Mouse (Mus musculus) brain, embryonic 14.5 days (tissue): ENCODE results near the gene Olfr13.

Source experiments
- CTCF ChIP-seq: fragments of 200-500 bp; IDR thresholded peaks from 2 replicates; pipeline ENCODE4 v1.5.1; 2012; ENCODE audit warnings: inconsistent platforms, mild to moderate bottlenecking, moderate library complexity, borderline replicate concordance; ENCODE audit not compliant: insufficient read depth, insufficient read length; ENCODE audit errors: extremely low read depth
- POLR2A ChIP-seq: fragments of 200-500 bp; IDR thresholded peaks from 2 replicates; pipeline ENCODE4 v1.6.1; 2012; ENCODE audit warnings: mild to moderate bottlenecking, inconsistent platforms, borderline replicate concordance; ENCODE audit not compliant: poor library complexity, insufficient read depth, insufficient read length, severe bottlenecking; ENCODE audit errors: extremely low read depth

DNA sequence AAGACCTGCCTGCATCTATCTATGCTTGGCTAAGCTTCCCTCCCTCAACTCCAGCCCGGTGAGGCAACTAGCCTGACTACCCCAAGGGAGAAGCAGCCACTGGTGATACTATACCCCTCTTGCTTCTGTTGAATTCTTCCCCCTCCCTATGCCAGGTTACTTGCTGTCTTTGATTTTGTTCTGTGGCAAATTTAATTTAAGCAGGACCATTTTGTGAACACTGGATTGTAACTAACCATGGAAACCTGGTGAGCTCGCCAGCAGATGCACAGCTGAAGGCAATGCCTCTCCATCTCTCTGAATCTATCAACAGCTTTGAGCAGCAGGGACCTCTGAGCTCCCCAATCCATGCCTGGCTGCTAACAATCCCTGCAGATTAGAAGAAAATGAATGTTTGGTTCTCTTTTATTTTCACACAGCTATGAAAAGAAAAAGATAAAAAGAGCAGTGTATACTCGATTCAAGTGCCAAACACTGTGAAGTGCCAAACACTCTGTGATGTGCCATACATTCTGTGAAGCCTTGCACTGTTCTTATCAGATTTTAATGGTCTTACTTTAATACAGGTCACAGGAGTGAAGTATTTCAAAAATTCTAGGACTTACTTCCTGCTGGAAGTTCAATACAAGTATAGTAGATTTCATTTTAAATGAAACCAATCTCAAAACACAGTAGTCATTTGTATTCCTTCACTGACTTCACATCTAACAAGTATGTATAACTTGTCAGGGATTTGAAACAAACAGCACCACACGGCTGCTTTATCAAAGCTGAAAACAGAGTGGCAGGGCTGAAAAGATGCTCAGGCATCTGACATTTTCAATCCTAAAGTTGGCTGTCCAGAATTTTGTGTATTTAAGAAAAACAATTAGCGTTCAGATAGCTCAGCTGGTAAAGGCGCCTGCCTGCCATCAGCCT lies 6.9 kb downstream of the Olfr13 start:
- TF ChIP-seq CTCF (no peak), POLR2A (no peak)
